Mouse (Mus musculus) testis, adult 2 months (tissue): ENCODE measurements around the gene Krt87. TPM values are rescaled to one million over a fixed set of nuclear protein-coding genes. Genes with fewer than 3 reads are reported as not detected.

Source experiments
- H3K27ac ChIP-seq: fragments of 200-500 bp; 2 replicates; pipeline ENCODE4 v1.5.1; 2012; ENCODE audit warnings: low read depth, low read length; ENCODE audit not compliant: control insufficient read depth, insufficient read depth
- H3K27me3 ChIP-seq: fragments of 200-500 bp; 2 replicates; pipeline ENCODE4 v1.6.1; 2012; ENCODE audit warnings: mild to moderate bottlenecking, low read length, moderate library complexity; ENCODE audit not compliant: control insufficient read depth, insufficient read depth
- H3K36me3 ChIP-seq: fragments of 200-500 bp; 2 replicates; pipeline ENCODE4 v1.6.1; 2012; ENCODE audit warnings: mild to moderate bottlenecking, low read length; ENCODE audit not compliant: control insufficient read depth, insufficient read depth
- H3K4me1 ChIP-seq: fragments of 200-500 bp; 2 replicates; pipeline ENCODE4 v1.6.1; 2012; ENCODE audit warnings: low read length; ENCODE audit not compliant: control insufficient read depth, insufficient read depth
- H3K4me3 ChIP-seq: fragments of 200-500 bp; 2 replicates; pipeline ENCODE4 v1.5.1; 2012; ENCODE audit warnings: low read depth, mild to moderate bottlenecking, low read length, moderate library complexity, mixed read lengths; ENCODE audit not compliant: control insufficient read depth
- CTCF ChIP-seq: fragments of 200-500 bp; IDR thresholded peaks from 2 replicates; pipeline ENCODE4 v1.5.1; 2012; ENCODE audit warnings: low read depth, mild to moderate bottlenecking, inconsistent platforms, low read length, moderate library complexity; ENCODE audit not compliant: control insufficient read depth, insufficient read depth, insufficient replicate concordance
- POLR2A ChIP-seq: fragments of 200-500 bp; IDR thresholded peaks from 2 replicates; pipeline ENCODE4 v1.6.1; 2012; ENCODE audit warnings: low read depth, mild to moderate bottlenecking, inconsistent platforms, low read length, moderate library complexity; ENCODE audit not compliant: control insufficient read depth
- polyA plus RNA-seq: library from polyadenylated mRNA; depleted of rRNA; stranded (reverse); fragments of >200 nt; gene quantifications from 2 replicates; pipeline ENCODE4 v1.2.3, GENCODE M21; 2012

The Krt87 gene
- polyA plus RNA-seq, 1 experiment = not detected

GRCm38 (mm10) chr15:101420903-101421302, 17.7 kb downstream of the Krt87 start:
- H3K27ac ChIP-seq = no peak overlapping the region
- no peaks in the 10 kb centered on the region for H3K4me1 ChIP-seq
- no peaks in the 10 kb centered on the region for H3K27me3 ChIP-seq
- TF ChIP-seq POLR2A (no peak), CTCF (no peak)
- no peak overlapping the region for H3K4me3 ChIP-seq
- H3K36me3 ChIP-seq = no peaks in the 10 kb centered on the region

GRCm38 (mm10) chr15:101418950-101419349, 19.7 kb downstream of the Krt87 start:
- no peaks in the 10 kb centered on the region for H3K27me3 ChIP-seq
- no peaks in the 10 kb centered on the region for H3K36me3 ChIP-seq
- no peaks in the 10 kb centered on the region for H3K4me1 ChIP-seq
- TF ChIP-seq POLR2A (no peak), CTCF (no peak)
- no peak overlapping the region for H3K4me3 ChIP-seq
- no peak overlapping the region for H3K27ac ChIP-seq

- Histone ChIP-seq H3K27ac (no peak overlapping the region), H3K36me3 (no peaks in the 10 kb centered on the region), H3K27me3 (no peaks in the 10 kb centered on the region), H3K4me3 (no peak overlapping the region), H3K4me1 (peaks cover 8% of the 10 kb centered on the region)
- TF ChIP-seq CTCF = no peak
- no peak for TF ChIP-seq POLR2A
Observed at GRCm38 (mm10) chr15:101414807-101415565, 23.6 kb downstream of the Krt87 start.

DNA sequence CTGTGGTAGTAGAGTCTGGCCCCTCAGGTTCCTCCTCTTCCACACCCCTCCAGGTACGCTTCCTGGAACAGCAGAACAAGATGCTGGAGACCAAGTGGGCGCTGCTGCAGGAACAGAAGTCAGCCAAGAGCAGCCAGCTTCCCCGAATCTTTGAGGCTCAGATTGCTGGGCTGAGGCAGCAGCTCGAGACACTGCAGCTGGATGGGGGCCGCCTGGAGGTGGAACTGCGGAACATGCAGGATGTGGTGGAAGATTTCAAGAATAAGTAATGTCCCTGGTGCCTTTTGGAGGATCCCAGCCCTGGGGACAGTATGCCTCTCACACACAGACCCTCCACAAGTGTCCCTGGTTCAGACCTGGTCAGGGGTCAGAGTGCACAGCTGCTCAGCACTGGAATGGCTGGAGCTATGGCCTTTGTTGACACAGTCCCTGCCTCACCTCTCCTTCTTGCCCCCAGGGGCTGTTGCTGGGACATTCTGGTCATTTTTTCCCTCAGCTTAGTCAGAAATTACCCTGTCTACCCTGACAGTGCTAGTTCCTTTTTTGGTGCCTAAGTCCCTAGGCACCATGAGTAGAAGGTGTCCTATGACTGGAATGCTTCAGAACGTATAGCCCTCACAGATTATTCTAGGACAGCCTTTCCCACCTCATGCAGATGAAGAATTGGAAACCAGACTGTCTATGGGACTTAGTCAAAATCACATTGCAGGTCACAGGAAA, 24.5 kb downstream of the Krt87 start:
- H3K4me3 ChIP-seq = no peak overlapping the region
- TF ChIP-seq POLR2A = no peak
- peaks cover 8% of the 10 kb centered on the region for H3K4me1 ChIP-seq
- H3K27me3 ChIP-seq = no peaks in the 10 kb centered on the region
- H3K27ac ChIP-seq = no peak overlapping the region
- H3K36me3 ChIP-seq = no peaks in the 10 kb centered on the region

DNA sequence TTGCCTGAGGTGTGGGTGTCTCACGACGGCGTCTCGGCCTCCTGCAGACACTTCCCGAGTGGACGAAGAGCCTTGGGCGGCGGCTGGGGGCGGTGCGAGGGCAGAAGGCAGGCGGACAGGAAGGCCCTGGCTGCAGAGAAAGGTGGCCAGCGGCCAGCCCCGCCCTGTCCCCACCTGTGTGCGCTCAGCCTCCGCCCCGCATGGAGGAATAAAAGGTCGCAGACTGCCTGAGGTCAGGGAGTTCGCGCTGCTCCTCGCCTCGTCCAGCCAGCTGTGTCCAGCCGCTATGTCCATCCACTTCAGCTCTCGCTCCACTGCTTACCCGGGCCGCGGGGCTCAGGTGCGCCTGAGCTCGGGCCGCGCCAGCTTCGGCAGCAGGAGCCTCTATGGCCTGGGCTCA, 26.4 kb downstream of the Krt87 start:
- H3K4me1 ChIP-seq = peaks cover 8% of the 10 kb centered on the region
- H3K4me3 ChIP-seq = peak overlapping the region; percentile 8; the same call in 1 of the 2 replicates
- H3K27me3 ChIP-seq = no peaks in the 10 kb centered on the region
- no peak for TF ChIP-seq CTCF
- no peak for TF ChIP-seq POLR2A
- H3K36me3 ChIP-seq = no peaks in the 10 kb centered on the region
- no peak overlapping the region for H3K27ac ChIP-seq

DNA sequence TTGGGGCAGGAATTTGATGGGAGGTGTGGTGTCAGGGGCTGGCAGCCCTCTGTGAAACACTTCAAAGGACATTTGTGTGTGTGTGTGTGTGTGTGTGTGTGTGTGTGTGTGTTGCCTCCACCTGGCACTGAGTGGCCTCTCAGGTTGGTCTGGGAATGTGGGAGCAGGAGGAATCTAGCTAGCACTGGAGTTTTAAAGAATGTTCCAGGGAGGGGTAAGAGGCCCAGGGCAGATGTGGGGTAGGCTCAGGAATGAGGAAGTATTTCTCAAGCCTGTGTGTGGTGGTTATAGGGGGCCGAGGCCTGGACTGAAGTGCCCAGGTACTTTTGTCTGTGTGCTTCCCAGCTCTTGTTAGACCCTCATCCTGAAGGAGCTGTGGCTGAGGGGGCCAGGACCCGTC, 27.8 kb downstream of the Krt87 start, which contains the start of gene Krt7:
Krt7 (plus strand) TSS at position 269 of the 400 bp plus-strand sequence.
- no peak within 1 kb of the TSS for H3K4me3 ChIP-seq
- no peaks in the 10 kb centered on the region for H3K27me3 ChIP-seq
- H3K4me1 ChIP-seq = peaks cover 8% of the 10 kb centered on the region
- no peaks in the 10 kb centered on the region for H3K36me3 ChIP-seq
- no peak within 1 kb of the TSS for H3K27ac ChIP-seq
- no peak for TF ChIP-seq POLR2A
- TF ChIP-seq CTCF = no peak

DNA sequence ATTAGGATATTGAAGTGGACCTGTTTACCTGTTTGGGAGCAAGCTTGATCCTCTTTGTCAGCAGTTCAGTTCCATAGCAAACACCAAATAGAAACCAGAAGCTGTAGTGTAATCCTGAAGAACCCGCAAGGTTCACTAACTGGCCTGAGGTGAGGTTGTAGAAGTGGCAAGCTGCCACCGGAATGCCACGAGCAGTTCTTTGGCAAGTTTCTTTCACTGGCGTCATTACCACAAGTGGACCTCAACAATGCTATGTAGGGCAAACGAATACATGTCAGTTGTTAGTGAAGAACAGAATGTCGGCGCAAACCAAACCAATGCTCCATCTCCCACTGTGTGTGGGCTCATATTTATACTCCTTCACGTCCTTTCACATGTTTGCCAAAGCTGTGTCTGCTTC, 40.3 kb downstream of the Krt87 start:
- no peak for TF ChIP-seq CTCF
- no peak for TF ChIP-seq POLR2A
- no peaks in the 10 kb centered on the region for H3K36me3 ChIP-seq
- H3K27me3 ChIP-seq = no peaks in the 10 kb centered on the region
- no peaks in the 10 kb centered on the region for H3K4me1 ChIP-seq
- H3K27ac ChIP-seq = no peak overlapping the region
- no peak overlapping the region for H3K4me3 ChIP-seq

DNA sequence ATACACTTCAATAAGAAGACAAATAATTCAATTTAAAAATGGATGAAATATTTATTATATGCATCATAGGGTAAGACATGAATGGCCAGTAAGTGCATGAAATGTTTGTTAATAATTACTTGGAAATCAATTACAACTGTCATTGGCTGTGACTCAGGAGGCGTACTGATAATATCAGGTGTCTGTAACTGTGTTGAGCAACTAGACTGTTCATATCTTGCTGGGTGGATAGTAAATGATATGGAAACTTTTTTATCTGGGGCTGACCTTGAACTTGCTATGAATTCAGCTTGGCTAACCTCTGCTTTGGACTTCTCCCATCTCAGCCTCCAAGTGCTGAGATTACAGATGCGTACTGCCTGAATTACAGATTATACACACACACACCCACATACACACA, 40.9 kb downstream of the Krt87 start:
- Histone ChIP-seq H3K27ac (no peak overlapping the region), H3K27me3 (no peaks in the 10 kb centered on the region), H3K4me1 (no peaks in the 10 kb centered on the region), H3K4me3 (no peak overlapping the region), H3K36me3 (no peaks in the 10 kb centered on the region)
- no peak for TF ChIP-seq POLR2A
- no peak for TF ChIP-seq CTCF
